Mouse (Mus musculus) neural tube, embryonic 13.5 days (tissue): ENCODE measurements around the gene B3gntl1. TPM values are rescaled to one million over a fixed set of nuclear protein-coding genes. Genes with fewer than 3 reads are reported as not detected.

Experiments
- ATAC-seq: fragments of 200-750 bp; cut with Nextera tagmentation; 2 replicates; pipeline ENCODE4 v1.8.0; 2017; ENCODE audit warnings: low read depth, mild to moderate bottlenecking, moderate TSS enrichment, moderate library complexity
- H3K27ac ChIP-seq: fragments of 300-500 bp; sonication (generic); replicated peaks from 2 replicates; pipeline ENCODE4 v1.5.1; 2015; ENCODE audit warnings: moderate library complexity, mild to moderate bottlenecking, inconsistent platforms
- H3K27me3 ChIP-seq: fragments of 300-500 bp; sonication (generic); 2 replicates; pipeline ENCODE4 v1.6.1; 2015; ENCODE audit warnings: mild to moderate bottlenecking, inconsistent platforms
- H3K36me3 ChIP-seq: fragments of 300-500 bp; sonication (generic); 2 replicates; pipeline ENCODE4 v1.6.1; 2015; ENCODE audit warnings: mild to moderate bottlenecking, inconsistent platforms
- H3K4me1 ChIP-seq: fragments of 300-500 bp; sonication (generic); replicated peaks from 2 replicates; pipeline ENCODE4 v1.6.1; 2015; ENCODE audit warnings: inconsistent platforms
- H3K4me2 ChIP-seq: fragments of 300-500 bp; sonication (generic); 2 replicates; pipeline ENCODE4 v1.6.1; 2015; ENCODE audit warnings: inconsistent platforms, mild to moderate bottlenecking, moderate library complexity
- H3K4me3 ChIP-seq: fragments of 300-500 bp; sonication (generic); 2 replicates; pipeline ENCODE4 v1.5.1; 2015; ENCODE audit warnings: mild to moderate bottlenecking, inconsistent platforms
- H3K9ac ChIP-seq: fragments of 300-500 bp; sonication (generic); 2 replicates; pipeline ENCODE4 v1.6.1; 2015; ENCODE audit warnings: moderate library complexity, mild to moderate bottlenecking, inconsistent platforms
- H3K9me3 ChIP-seq: fragments of 300-500 bp; sonication (generic); 2 replicates; pipeline ENCODE4 v1.6.1; 2016; ENCODE audit warnings: inconsistent platforms
- WGBS: fragments of 180-500 bp; shearing (Covaris S2); methylation state at CpG from one replicate; pipeline ENCODE4 v1.1.7; 2015; 5-methylcytosine and 5-hydroxymethylcytosine counted together
- polyA plus RNA-seq: library from polyadenylated mRNA; unstranded; fragments of >200 nt; fragmentation: Nextera tagmentation; extraction: Ambion mirVana; gene quantifications from 2 replicates; pipeline ENCODE4 v1.2.1, GENCODE M21; 2015

The B3gntl1 gene
- polyA plus RNA-seq, result 6.2 and 7.0 TPM in 2 replicates

- H3K27ac ChIP-seq, result peak within 1 kb of the TSS; percentile 94
- no peaks in the 10 kb centered on the region for H3K27me3 ChIP-seq
- ATAC-seq, result peak; percentile 100
- peak within 1 kb of the TSS; percentile 86 for H3K9ac ChIP-seq
- H3K36me3 ChIP-seq, result no peaks in the 10 kb centered on the region
- H3K4me2 ChIP-seq, result peak within 1 kb of the TSS; percentile 83
- peak within 1 kb of the TSS; percentile 71 for H3K4me3 ChIP-seq
- no peaks in the 10 kb centered on the region for H3K9me3 ChIP-seq
- H3K4me1 ChIP-seq, result peaks cover 12% of the 10 kb centered on the region
- WGBS, result under 1% methylated on average over 46 of the region's 46 CpGs
These were observed at the start of gene B3gntl1 for GRCm38 (mm10) chr11:121672990-121673572. Gene B3gntl1, minus strand, starts transcription at chr11:121673153.

- H3K4me3 ChIP-seq, result no peak overlapping the region
- H3K36me3 ChIP-seq, result no peaks in the 10 kb centered on the region
- no peak for ATAC-seq
- 86% methylated on average over 2 of the region's 2 CpGs for WGBS
- peaks cover 5% of the 10 kb centered on the region for H3K4me1 ChIP-seq
- no peaks in the 10 kb centered on the region for H3K9me3 ChIP-seq
- H3K27me3 ChIP-seq, result no peaks in the 10 kb centered on the region
- no peak overlapping the region for H3K9ac ChIP-seq
- no peak overlapping the region for H3K27ac ChIP-seq
- H3K4me2 ChIP-seq, result no peak overlapping the region
These were observed 49.5 kb upstream of the B3gntl1 start for GRCm38 (mm10) chr11:121722434-121722833.

GRCm38 (mm10) chr11:121720752-121721151, 47.8 kb upstream of the B3gntl1 start:
- Histone ChIP-seq H3K27me3 (no peaks in the 10 kb centered on the region), H3K4me1 (peaks cover 5% of the 10 kb centered on the region), H3K4me2 (no peak overlapping the region), H3K36me3 (no peaks in the 10 kb centered on the region), H3K9me3 (no peaks in the 10 kb centered on the region), H3K27ac (no peak overlapping the region), H3K9ac (no peak overlapping the region), H3K4me3 (no peak overlapping the region)
- 87% methylated on average over 3 of the region's 3 CpGs for WGBS
- ATAC-seq, result no peak

- H3K36me3 ChIP-seq, result no peaks in the 10 kb centered on the region
- no peak overlapping the region for H3K27ac ChIP-seq
- H3K9ac ChIP-seq, result no peak overlapping the region
- H3K4me3 ChIP-seq, result no peak overlapping the region
- no peak overlapping the region for H3K4me2 ChIP-seq
- peaks cover 5% of the 10 kb centered on the region for H3K4me1 ChIP-seq
- H3K9me3 ChIP-seq, result no peaks in the 10 kb centered on the region
- 65% methylated on average over 6 of the region's 6 CpGs for WGBS
- ATAC-seq, result no peak
- H3K27me3 ChIP-seq, result no peaks in the 10 kb centered on the region
These were observed 44.8 kb upstream of the B3gntl1 start for GRCm38 (mm10) chr11:121717724-121718123.

GRCm38 (mm10) chr11:121714745-121715485, 42.0 kb upstream of the B3gntl1 start:
- H3K9ac ChIP-seq, result no peak overlapping the region
- 79% methylated on average over 2 of the region's 2 CpGs for WGBS
- no peak overlapping the region for H3K27ac ChIP-seq
- no peak for ATAC-seq
- no peaks in the 10 kb centered on the region for H3K4me1 ChIP-seq
- no peaks in the 10 kb centered on the region for H3K36me3 ChIP-seq
- H3K4me3 ChIP-seq, result no peak overlapping the region
- no peaks in the 10 kb centered on the region for H3K9me3 ChIP-seq
- H3K4me2 ChIP-seq, result no peak overlapping the region
- H3K27me3 ChIP-seq, result no peaks in the 10 kb centered on the region

- no peaks in the 10 kb centered on the region for H3K36me3 ChIP-seq
- H3K4me1 ChIP-seq, result no peaks in the 10 kb centered on the region
- no peak for ATAC-seq
- no peak overlapping the region for H3K4me3 ChIP-seq
- no peaks in the 10 kb centered on the region for H3K27me3 ChIP-seq
- no peak overlapping the region for H3K27ac ChIP-seq
- H3K9ac ChIP-seq, result no peak overlapping the region
- 87% methylated on average over 2 of the region's 2 CpGs for WGBS
- H3K9me3 ChIP-seq, result no peaks in the 10 kb centered on the region
- H3K4me2 ChIP-seq, result no peak overlapping the region
These were observed 40.6 kb upstream of the B3gntl1 start for GRCm38 (mm10) chr11:121713569-121713968.

- Histone ChIP-seq H3K9me3 (no peaks in the 10 kb centered on the region), H3K4me1 (no peaks in the 10 kb centered on the region), H3K4me2 (no peak overlapping the region), H3K36me3 (no peaks in the 10 kb centered on the region), H3K27me3 (no peaks in the 10 kb centered on the region), H3K9ac (no peak overlapping the region), H3K4me3 (no peak overlapping the region), H3K27ac (no peak overlapping the region)
- no peak for ATAC-seq
- WGBS, result 91% methylated on average over 6 of the region's 6 CpGs
These were observed 40.0 kb upstream of the B3gntl1 start for GRCm38 (mm10) chr11:121712987-121713386.

- H3K27me3 ChIP-seq, result peaks cover 7% of the 10 kb centered on the region
- no peak for ATAC-seq
- H3K4me1 ChIP-seq, result no peaks in the 10 kb centered on the region
- 92% methylated on average over 5 of the region's 5 CpGs for WGBS
- H3K4me3 ChIP-seq, result no peak overlapping the region
- H3K9me3 ChIP-seq, result no peaks in the 10 kb centered on the region
- no peak overlapping the region for H3K4me2 ChIP-seq
- H3K36me3 ChIP-seq, result no peaks in the 10 kb centered on the region
- no peak overlapping the region for H3K27ac ChIP-seq
- H3K9ac ChIP-seq, result no peak overlapping the region
These were observed 37.3 kb upstream of the B3gntl1 start for GRCm38 (mm10) chr11:121710245-121710644.

- peaks cover 17% of the 10 kb centered on the region for H3K27me3 ChIP-seq
- H3K4me1 ChIP-seq, result peaks cover 1% of the 10 kb centered on the region; the same call in 1 of the 2 replicates
- no peak overlapping the region for H3K9ac ChIP-seq
- ATAC-seq, result no peak
- H3K4me3 ChIP-seq, result no peak overlapping the region
- H3K4me2 ChIP-seq, result no peak overlapping the region
- no peaks in the 10 kb centered on the region for H3K36me3 ChIP-seq
- no peaks in the 10 kb centered on the region for H3K9me3 ChIP-seq
- 86% methylated on average over 4 of the region's 4 CpGs for WGBS
- no peak overlapping the region for H3K27ac ChIP-seq
These were observed 36.3 kb upstream of the B3gntl1 start for GRCm38 (mm10) chr11:121709278-121709677.

- Histone ChIP-seq H3K9ac (no peak overlapping the region), H3K9me3 (no peaks in the 10 kb centered on the region), H3K27me3 (peaks cover 43% of the 10 kb centered on the region), H3K4me2 (no peak overlapping the region), H3K4me1 (peaks cover 27% of the 10 kb centered on the region), H3K4me3 (no peak overlapping the region), H3K27ac (no peak overlapping the region), H3K36me3 (no peaks in the 10 kb centered on the region)
- 44% methylated on average over 7 of the region's 7 CpGs for WGBS
- ATAC-seq, result no peak
These were observed 33.6 kb upstream of the B3gntl1 start for GRCm38 (mm10) chr11:121706521-121707005.

- Histone ChIP-seq H3K9ac (peak overlapping the region; percentile 71), H3K4me1 (peaks cover 27% of the 10 kb centered on the region), H3K4me2 (peak overlapping the region; percentile 97), H3K36me3 (no peaks in the 10 kb centered on the region), H3K9me3 (no peaks in the 10 kb centered on the region), H3K4me3 (peak overlapping the region; percentile 62), H3K27ac (no peak overlapping the region), H3K27me3 (peaks cover 54% of the 10 kb centered on the region)
- ATAC-seq, result no peak
- WGBS, result 16% methylated on average over 16 of the region's 16 CpGs
These were observed 30.8 kb upstream of the B3gntl1 start for GRCm38 (mm10) chr11:121703619-121704215.

- Histone ChIP-seq H3K4me2 (peak overlapping the region; percentile 97), H3K9me3 (no peaks in the 10 kb centered on the region), H3K4me1 (peaks cover 27% of the 10 kb centered on the region), H3K27ac (no peak overlapping the region), H3K9ac (peak overlapping the region; percentile 71), H3K27me3 (peaks cover 54% of the 10 kb centered on the region), H3K4me3 (peak overlapping the region; percentile 62), H3K36me3 (no peaks in the 10 kb centered on the region)
- peak; percentile 48; the same call in 1 of the 2 replicates for ATAC-seq
- under 1% methylated on average over 40 of the region's 40 CpGs for WGBS
These were observed 30.1 kb upstream of the B3gntl1 start for GRCm38 (mm10) chr11:121702895-121703618.
